12 mouse cellular contexts compared by ENCODE assay signal in the genomic region with DNA sequence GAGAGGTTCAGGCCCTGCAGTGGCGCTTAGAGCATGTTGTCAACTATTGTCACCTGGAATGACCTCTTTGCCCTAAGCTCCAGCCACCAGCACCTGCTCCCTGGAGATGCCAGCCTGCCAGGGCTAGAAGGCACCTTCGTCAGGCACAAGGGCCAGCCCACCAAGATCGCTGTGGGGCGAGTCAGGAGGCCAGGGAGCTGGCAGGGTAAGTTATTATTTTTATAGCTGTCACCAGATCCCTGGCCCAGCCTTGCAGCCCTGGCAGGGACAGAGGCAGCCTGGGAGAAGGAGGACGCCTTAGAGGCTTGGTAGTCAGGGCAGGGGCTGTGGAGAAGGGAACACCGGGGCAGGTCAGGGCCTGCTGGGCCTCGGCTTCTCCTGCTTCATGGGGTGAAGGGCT. TPM values are rescaled to one million over a fixed set of nuclear protein-coding genes. Genes with fewer than 3 reads are reported as not detected.
DNase-seq lines count a peak whose midpoint lies in the region; ATAC-seq lines count a peak whose summit lies in the region.
"Had no signal": no experiment of that assay in that cellular context is flagged by ENCODE, and none has a peak within 500 bp of the region (broad histone marks: within the 10 kb centered on the region; RNA-seq: fewer than 3 reads in every experiment).

No protein-coding gene starts in this region.

- H3K36me3 ChIP-seq in kidney, embryonic 15.5 days, result no peaks in the 10 kb centered on the region
- H3K36me3 ChIP-seq: limb, embryonic 10.5 days; neural tube, embryonic 12.5 days had no signal

- H3K4me2 ChIP-seq in kidney, embryonic 15.5 days, result no peak overlapping the region
- H3K4me2 ChIP-seq: neural tube, embryonic 12.5 days had no signal

- DNase-seq in kidney, adult 11 months, result peak; percentile 66
- peak; percentile 78 to 90 for DNase-seq in gastrocnemius, adult 8-10 months (ENCODE audit: low spot score in 2 of 2)
- DNase-seq in heart, postnatal 4 days, result peak; percentile 52
- DNase-seq in spleen, postnatal 14 days (ENCODE audit: low spot score in 2 of 2), result no peak
- no peak for DNase-seq in spleen, postnatal 36 days (ENCODE audit: low spot score in 2 of 2)
- DNase-seq: lung, adult 18-20 months had no signal

- no peak overlapping the region for H3K9ac ChIP-seq in kidney, embryonic 15.5 days
- H3K9ac ChIP-seq: neural tube, embryonic 12.5 days had no signal

- H3K4me3 ChIP-seq in kidney, embryonic 15.5 days (replicated peaks), result no peak overlapping the region
- no peak overlapping the region for H3K4me3 ChIP-seq in brown adipose tissue, adult 24 weeks (ENCODE audit: insufficient read depth, low read depth, low read length)
- H3K4me3 ChIP-seq: limb, embryonic 10.5 days; neural tube, embryonic 12.5 days had no signal

- peaks cover 22% of the 10 kb centered on the region for H3K4me1 ChIP-seq in kidney, embryonic 15.5 days
- peaks cover 48% of the 10 kb centered on the region for H3K4me1 ChIP-seq in brown adipose tissue, adult 24 weeks (ENCODE audit: control insufficient read depth, insufficient read depth, insufficient read length, low read length)
- H3K4me1 ChIP-seq: neural tube, embryonic 12.5 days had no signal

- 0 out of 2 replicates have a peak, but pooled peaks cover 5% of the 10 kb centered on the region for H3K9me3 ChIP-seq in kidney, embryonic 15.5 days (replicated peaks)
- H3K9me3 ChIP-seq: limb, embryonic 10.5 days; neural tube, embryonic 12.5 days had no signal

- H3K27me3 ChIP-seq in kidney, embryonic 15.5 days, result no peaks in the 10 kb centered on the region

- WGBS in kidney, embryonic 15.5 days, result 58% methylated on average over 7 of the region's 7 CpGs

- no peak for ATAC-seq in kidney, embryonic 15.5 days (replicated peaks; ENCODE audit: low FRiP score)

- no peak overlapping the region for H3K27ac ChIP-seq in kidney, embryonic 15.5 days
- peak overlapping the region; percentile 81 for H3K27ac ChIP-seq in brown adipose tissue, adult 24 weeks (replicated peaks; ENCODE audit: low read depth, low read length)
- H3K27ac ChIP-seq: limb, embryonic 10.5 days; neural tube, embryonic 12.5 days had no signal

RNA-seq across cellular contexts. Expression of a gene that starts 6.5 kb away (rescaled TPM):
- polyA plus RNA-seq in kidney, embryonic 15.5 days (2015; fragmentation: Nextera tagmentation; extraction: Ambion mirVana), result 47.3 and 48.1 TPM in 2 replicates
- 12.7 and 19.3 TPM in 2 replicates for polyA plus RNA-seq in brown adipose tissue, adult 24 weeks (2012; ENCODE audit: insufficient read depth, insufficient read length, missing spikeins)
- total RNA-seq in gastrocnemius, adult 8-10 months (2022), result 10 to 100 TPM; 11.8 to 13.1 (median 12.5) TPM
- total RNA-seq in heart, postnatal 4 days (2021), result 10 to 100 TPM; 41.1 to 41.6 TPM

RNA-seq across cellular contexts. Expression of a gene that starts 7.4 kb away (rescaled TPM):
- 5.1 and 5.7 TPM in 2 replicates for polyA plus RNA-seq in kidney, embryonic 15.5 days (2015; fragmentation: Nextera tagmentation; extraction: Ambion mirVana)
- 226 and 227 TPM in 2 replicates for polyA plus RNA-seq in brown adipose tissue, adult 24 weeks (2012; ENCODE audit: insufficient read depth, insufficient read length, missing spikeins)
- 100 to 1,000 TPM in 2 of 4 experiments, 10 to 100 TPM in 2; 75.3 to 167 (median 96.4) TPM for total RNA-seq in gastrocnemius, adult 8-10 months (2022)
- total RNA-seq in heart, postnatal 4 days (2021), result 10 to 100 TPM; 15.9 to 16.6 TPM

RNA-seq across cellular contexts. Expression of a gene that starts 34.8 kb away (rescaled TPM):
- 12.1 and 12.8 TPM in 2 replicates for polyA plus RNA-seq in kidney, embryonic 15.5 days (2015; fragmentation: Nextera tagmentation; extraction: Ambion mirVana)
- polyA plus RNA-seq in brown adipose tissue, adult 24 weeks (2012; ENCODE audit: insufficient read depth, insufficient read length, missing spikeins), result 1.3 TPM in 1 of 2 replicates, not detected in the other
- total RNA-seq in gastrocnemius, adult 8-10 months (2022), result 10 to 100 TPM in 2 of 4 experiments, 1 to 10 TPM in 2; 5.9 to 14.3 (median 9.0) TPM
- 10 to 100 TPM; 23.0 to 26.1 TPM for total RNA-seq in heart, postnatal 4 days (2021)
- total RNA-seq: hematopoietic stem cell, adult 5-6 weeks had no signal
- polyA plus RNA-seq: cortical plate, adult 2 months had no signal

Comparison
In these comparisons a context has a peak if more than half of its experiments do, and no peak if none do; other contexts are left out.
1. DNase-seq: peak in kidney, adult 11 months (single experiment), gastrocnemius, adult 8-10 months (2 of 2) and heart, postnatal 4 days (single experiment); none in spleen, postnatal 14 days (0 of 2) and spleen, postnatal 36 days (0 of 2).
2. RNA of a gene that starts 7.4 kb away (total RNA-seq): 75.3 to 167 TPM in gastrocnemius, adult 8-10 months; 15.9 to 16.6 TPM in heart, postnatal 4 days; every median in the first group is over 4 times any median in the second.